In the genomic region with DNA sequence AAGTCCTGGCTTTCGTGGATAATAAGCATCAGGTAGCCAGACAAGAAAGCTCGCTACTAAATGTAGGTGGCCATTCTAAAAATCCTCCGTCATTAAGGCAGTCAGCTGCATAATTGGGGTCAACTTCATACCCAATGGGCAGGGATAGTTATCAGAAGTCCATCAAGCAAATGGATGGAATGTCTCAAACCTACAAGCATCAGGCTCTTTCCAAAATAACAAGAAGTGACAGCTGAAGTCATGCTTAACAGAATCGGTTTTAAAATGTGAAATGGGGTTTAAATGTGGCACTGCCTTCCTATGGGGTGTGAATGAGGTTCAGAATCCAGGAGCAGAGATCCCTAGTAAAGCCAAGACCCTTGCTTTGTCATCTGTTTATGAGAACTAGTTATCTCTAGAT, we compare ENCODE assay signal across 22 mouse cellular contexts.
DNase-seq lines count a peak whose midpoint lies in the region; ATAC-seq lines count a peak whose summit lies in the region.
"Had no signal": no experiment of that assay in that cellular context is flagged by ENCODE, and none has a peak within 500 bp of the region (broad histone marks: within the 10 kb centered on the region; RNA-seq: fewer than 3 reads in every experiment).

No protein-coding gene starts in this region.

- no peaks in the 10 kb centered on the region for H3K9me3 ChIP-seq in hindbrain, embryonic 14.5 days (ENCODE audit: control insufficient read depth, low read length)
- no peaks in the 10 kb centered on the region for H3K9me3 ChIP-seq in hindbrain, embryonic 16.5 days (ENCODE audit: control insufficient read depth, low read length)
- no peaks in the 10 kb centered on the region for H3K9me3 ChIP-seq in midbrain, embryonic 15.5 days
- H3K9me3 ChIP-seq in midbrain, embryonic 14.5 days (ENCODE audit: control insufficient read depth, low read length) = no peaks in the 10 kb centered on the region
- H3K9me3 ChIP-seq in neural tube, embryonic 15.5 days (replicated peaks) = no peaks in the 10 kb centered on the region
- H3K9me3 ChIP-seq: forebrain, embryonic 10.5 days; forebrain, embryonic 13.5 days; heart, embryonic 10.5 days; heart, embryonic 13.5 days had no signal

- WGBS in hindbrain, embryonic 14.5 days = 75% methylated on average over 4 of the region's 4 CpGs
- WGBS in hindbrain, embryonic 16.5 days = 79% methylated on average over 4 of the region's 4 CpGs
- whole genome bisulfite sequencing in midbrain, embryonic 15.5 days = 77% methylated on average over 4 of the region's 4 CpGs
- 81% methylated on average over 4 of the region's 4 CpGs for WGBS in midbrain, embryonic 14.5 days
- 85% methylated on average over 4 of the region's 4 CpGs for WGBS in neural tube, embryonic 15.5 days

- H3K4me3 ChIP-seq in hindbrain, embryonic 14.5 days (replicated peaks; ENCODE audit: low read length) = no peak overlapping the region
- H3K4me3 ChIP-seq in hindbrain, embryonic 16.5 days (ENCODE audit: low read length) = no peak overlapping the region
- no peak overlapping the region for H3K4me3 ChIP-seq in midbrain, embryonic 15.5 days
- no peak overlapping the region for H3K4me3 ChIP-seq in midbrain, embryonic 14.5 days (replicated peaks; ENCODE audit: low read depth, low read length)
- H3K4me3 ChIP-seq in neural tube, embryonic 15.5 days (replicated peaks) = no peak overlapping the region
- H3K4me3 ChIP-seq: forebrain, embryonic 10.5 days; forebrain, embryonic 13.5 days; heart, adult 2 months; heart, embryonic 10.5 days; heart, embryonic 13.5 days had no signal

- 0 out of 2 replicates have a peak overlapping the region, but pooled peaks have one; percentile 68 for H3K27ac ChIP-seq in hindbrain, embryonic 14.5 days
- no peak overlapping the region for H3K27ac ChIP-seq in hindbrain, embryonic 16.5 days (ENCODE audit: low read depth, low read length)
- 0 out of 2 replicates have a peak overlapping the region, but pooled peaks have one; percentile 61 for H3K27ac ChIP-seq in midbrain, embryonic 15.5 days
- H3K27ac ChIP-seq in midbrain, embryonic 14.5 days (replicated peaks; ENCODE audit: low read depth, low read length) = no peak overlapping the region
- H3K27ac ChIP-seq in neural tube, embryonic 15.5 days (replicated peaks) = peak overlapping the region; percentile 69
- H3K27ac ChIP-seq: forebrain, embryonic 10.5 days; heart, embryonic 10.5 days; heart, embryonic 13.5 days had no signal

- H3K4me2 ChIP-seq in hindbrain, embryonic 14.5 days (replicated peaks) = no peak overlapping the region
- H3K4me2 ChIP-seq in hindbrain, embryonic 16.5 days (ENCODE audit: low read length) = no peak overlapping the region
- H3K4me2 ChIP-seq in midbrain, embryonic 15.5 days = no peak overlapping the region
- H3K4me2 ChIP-seq in midbrain, embryonic 14.5 days (ENCODE audit: low read length) = no peak overlapping the region
- H3K4me2 ChIP-seq in neural tube, embryonic 15.5 days = no peak overlapping the region
- H3K4me2 ChIP-seq: forebrain, embryonic 13.5 days had no signal

- DNase-seq in hindbrain, embryonic 14.5 days (ENCODE audit: low spot score) = no peak
- DNase-seq in midbrain, embryonic 14.5 days = no peak
- no peak for DNase-seq in adrenal gland, postnatal 10 days
- no peak for DNase-seq in heart, postnatal 4 days
- DNase-seq: adrenal gland, adult 2 months; adrenal gland, postnatal 25 days; B cell, adult 2 months; cerebellum, adult 18-20 months; cerebellum, adult 9-10 months; gastrocnemius, postnatal 10 days; gastrocnemius, postnatal 36 days; heart, adult 2 months; heart, postnatal 14 days had no signal

- no peaks in the 10 kb centered on the region for H3K27me3 ChIP-seq in hindbrain, embryonic 14.5 days (ENCODE audit: control insufficient read depth, insufficient read depth, low read length)
- no peaks in the 10 kb centered on the region for H3K27me3 ChIP-seq in hindbrain, embryonic 16.5 days (replicated peaks; ENCODE audit: control insufficient read depth, insufficient read depth, low read length)
- no peaks in the 10 kb centered on the region for H3K27me3 ChIP-seq in midbrain, embryonic 15.5 days (replicated peaks)
- H3K27me3 ChIP-seq in midbrain, embryonic 14.5 days (ENCODE audit: control insufficient read depth, insufficient read depth, low read length) = no peaks in the 10 kb centered on the region
- H3K27me3 ChIP-seq in neural tube, embryonic 15.5 days (replicated peaks) = no peaks in the 10 kb centered on the region
- H3K27me3 ChIP-seq: CH12.LX; forebrain, embryonic 13.5 days; heart, embryonic 13.5 days had no signal

- no peak overlapping the region for H3K9ac ChIP-seq in hindbrain, embryonic 14.5 days
- H3K9ac ChIP-seq in hindbrain, embryonic 16.5 days (ENCODE audit: low read depth, low read length) = no peak overlapping the region
- no peak overlapping the region for H3K9ac ChIP-seq in midbrain, embryonic 15.5 days
- H3K9ac ChIP-seq in midbrain, embryonic 14.5 days (replicated peaks; ENCODE audit: low read length) = no peak overlapping the region
- H3K9ac ChIP-seq in neural tube, embryonic 15.5 days (replicated peaks) = no peak overlapping the region
- H3K9ac ChIP-seq: forebrain, embryonic 13.5 days had no signal

- ATAC-seq in hindbrain, embryonic 14.5 days (ENCODE audit: low FRiP score) = no peak
- no peak for ATAC-seq in hindbrain, embryonic 16.5 days
- no peak for ATAC-seq in midbrain, embryonic 15.5 days (replicated peaks)
- ATAC-seq in midbrain, embryonic 14.5 days (ENCODE audit: low FRiP score, low TSS enrichment) = no peak
- no peak for ATAC-seq in neural tube, embryonic 15.5 days (ENCODE audit: low FRiP score)

- H3K4me1 ChIP-seq in hindbrain, embryonic 14.5 days (replicated peaks; ENCODE audit: control insufficient read depth, insufficient read depth, low read length) = peaks cover 21% of the 10 kb centered on the region
- peaks cover 10% of the 10 kb centered on the region for H3K4me1 ChIP-seq in hindbrain, embryonic 16.5 days (ENCODE audit: control insufficient read depth, insufficient read depth, low read depth, low read length)
- H3K4me1 ChIP-seq in midbrain, embryonic 15.5 days = peaks cover 8% of the 10 kb centered on the region; the same call in 1 of the 2 replicates
- no peaks in the 10 kb centered on the region; the same call in 1 of the 2 replicates for H3K4me1 ChIP-seq in midbrain, embryonic 14.5 days (ENCODE audit: control insufficient read depth, insufficient read depth, low read length)
- peaks cover 23% of the 10 kb centered on the region for H3K4me1 ChIP-seq in neural tube, embryonic 15.5 days

- no peaks in the 10 kb centered on the region for H3K36me3 ChIP-seq in hindbrain, embryonic 14.5 days (replicated peaks; ENCODE audit: control insufficient read depth, insufficient read depth)
- no peaks in the 10 kb centered on the region for H3K36me3 ChIP-seq in hindbrain, embryonic 16.5 days (ENCODE audit: control insufficient read depth, insufficient read depth, low read length)
- H3K36me3 ChIP-seq in midbrain, embryonic 15.5 days (replicated peaks) = no peaks in the 10 kb centered on the region
- no peaks in the 10 kb centered on the region for H3K36me3 ChIP-seq in midbrain, embryonic 14.5 days (ENCODE audit: control insufficient read depth, insufficient read depth, low read length)
- no peaks in the 10 kb centered on the region for H3K36me3 ChIP-seq in neural tube, embryonic 15.5 days
- H3K36me3 ChIP-seq: forebrain, embryonic 10.5 days; G1E; heart, embryonic 10.5 days; heart, embryonic 13.5 days had no signal

Comparison
In these comparisons a context has a peak if more than half of its experiments do, and no peak if none do; other contexts are left out.
1. H3K27ac ChIP-seq: peak in hindbrain, embryonic 14.5 days (single experiment), midbrain, embryonic 15.5 days (single experiment) and neural tube, embryonic 15.5 days (single experiment); none in hindbrain, embryonic 16.5 days (single experiment) and midbrain, embryonic 14.5 days (single experiment).